Mouse (Mus musculus): ENCODE measurements around the gene Il17rb.

DNA sequence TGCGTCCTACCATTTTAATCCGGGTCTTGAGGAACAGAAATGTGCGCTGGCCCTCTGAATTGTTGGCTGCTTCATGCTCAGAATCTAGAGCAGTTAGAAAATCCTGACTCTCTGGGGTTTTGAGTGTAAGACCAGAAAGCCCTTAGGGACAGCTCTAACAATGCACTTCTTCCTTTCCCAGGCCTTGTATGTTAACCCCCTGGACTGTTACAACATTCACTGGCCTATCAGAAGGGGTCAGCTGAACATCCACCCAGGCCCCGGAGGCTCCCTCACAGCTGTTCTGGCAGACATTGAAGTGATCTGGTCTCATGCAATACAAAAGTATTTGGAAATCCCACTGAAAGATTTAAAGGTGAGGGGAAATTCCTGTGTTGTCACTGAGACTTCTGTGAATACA, 22.6 kb downstream of the Il17rb start:
- no peak for TF ChIP-seq CTCF (IDR thresholded peaks at IDR 0.05; ENCODE audit: low read depth)
- TF ChIP-seq EP300 (IDR thresholded peaks at IDR 0.05; ENCODE audit: low read depth), result no peak
